Mouse (Mus musculus) cerebellum, adult 2 months (tissue): Measurements from ENCODE around the gene Ahrr.

ENCODE experiments used
- CTCF ChIP-seq: fragments of 200-500 bp; IDR thresholded peaks from 2 replicates; pipeline ENCODE4 v1.5.1; 2011; ENCODE audit warnings: low read depth, mild to moderate bottlenecking, control low read depth, low read length, moderate library complexity, borderline replicate concordance; ENCODE audit not compliant: insufficient read depth
- POLR2A ChIP-seq: fragments of 200-500 bp; IDR thresholded peaks from 2 replicates; pipeline ENCODE4 v1.6.1; 2011; ENCODE audit warnings: low read length, control low read depth, borderline replicate concordance; ENCODE audit not compliant: insufficient read depth

DNA sequence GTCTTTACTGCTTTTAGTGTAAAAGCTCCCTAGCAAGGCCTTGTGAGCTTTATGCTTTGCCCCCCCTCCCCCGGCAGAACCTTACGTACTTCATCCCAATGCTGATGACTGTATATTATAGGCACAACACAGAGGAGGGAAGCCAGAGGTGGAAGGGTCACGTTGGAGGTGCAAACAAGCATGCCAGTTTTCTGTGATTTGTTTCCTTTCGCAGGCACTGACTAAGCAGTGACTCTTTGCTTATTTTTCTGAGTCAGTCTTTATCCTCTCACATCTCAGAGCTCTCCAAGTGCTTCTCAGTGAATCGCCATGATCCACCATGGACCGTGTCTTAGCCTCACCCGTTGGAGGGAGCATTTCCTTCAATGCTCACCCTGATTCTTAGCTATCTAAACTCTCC, 4.2 kb upstream of the Ahrr start:
- TF ChIP-seq CTCF (no peak), POLR2A (no peak)
